Mouse (Mus musculus) lung, adult 2 months (tissue): Measurements from ENCODE around the gene Rgcc. TPM values are rescaled to one million over a fixed set of nuclear protein-coding genes. Genes with fewer than 3 reads are reported as not detected.

Experiments used
- DNase-seq: peaks from one replicate; pipeline ENCODE4 v3.0.0; 2022
- H3K4me1 ChIP-seq: fragments of 200-500 bp; 2 replicates; pipeline ENCODE4 v1.6.1; 2011; ENCODE audit warnings: low read length; ENCODE audit not compliant: control insufficient read depth, insufficient read depth
- H3K4me3 ChIP-seq: fragments of 200-500 bp; replicated peaks from 2 replicates; pipeline ENCODE3; 2011; ENCODE audit warnings: low read depth, mild to moderate bottlenecking, control low read depth, low read length; ENCODE audit errors: extremely low read depth
- CTCF ChIP-seq: fragments of 200-500 bp; IDR thresholded peaks from 2 replicates; pipeline ENCODE4 v1.5.1; 2011; ENCODE audit warnings: mild to moderate bottlenecking, low read length, control low read depth; ENCODE audit not compliant: insufficient read depth
- POLR2A ChIP-seq: fragments of 200-500 bp; IDR thresholded peaks from 2 replicates; pipeline ENCODE4 v1.6.1; 2011; ENCODE audit warnings: low read depth, mild to moderate bottlenecking, control low read depth, low read length, borderline replicate concordance; ENCODE audit errors: extremely low read depth
- WGBS: fragments of 180-500 bp; shearing (Covaris S2); methylation state at CpG from one replicate; pipeline ENCODE4 v1.1.7; 2018; 5-methylcytosine and 5-hydroxymethylcytosine counted together
- polyA plus RNA-seq: library from polyadenylated mRNA; depleted of rRNA; stranded (reverse); fragments of >200 nt; gene quantifications from 2 replicates; pipeline ENCODE4 v1.2.3, GENCODE M21; 2012

Gene Rgcc
- polyA plus RNA-seq, 1 experiment: 279 TPM

DNA sequence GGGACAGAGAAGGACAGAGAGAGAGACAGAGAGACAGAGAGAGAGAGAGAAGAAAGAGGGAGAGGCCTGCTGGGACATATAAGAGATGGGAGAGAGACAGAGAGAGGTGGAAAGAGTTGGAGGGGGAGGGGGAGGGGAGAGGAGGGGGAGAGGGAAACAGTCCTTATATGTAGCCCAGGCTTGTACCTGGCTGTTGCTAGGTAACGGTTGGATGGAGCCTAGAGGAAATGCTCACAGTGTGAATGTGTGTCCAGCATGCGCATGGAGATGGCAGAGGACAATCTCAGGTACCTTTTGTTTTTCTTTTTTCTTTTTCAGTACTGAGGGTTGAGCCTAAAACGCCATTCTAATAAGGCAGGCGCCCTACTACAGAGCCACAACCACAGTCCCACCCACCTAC is 16.8 kb downstream of the Rgcc start:
- TF ChIP-seq CTCF (no peak), POLR2A (no peak)
- 83% methylated on average over 4 of the region's 4 CpGs for WGBS
- H3K4me1 ChIP-seq: peaks cover 4% of the 10 kb centered on the region
- H3K4me3 ChIP-seq: no peak overlapping the region
- no peak for DNase-seq

DNA sequence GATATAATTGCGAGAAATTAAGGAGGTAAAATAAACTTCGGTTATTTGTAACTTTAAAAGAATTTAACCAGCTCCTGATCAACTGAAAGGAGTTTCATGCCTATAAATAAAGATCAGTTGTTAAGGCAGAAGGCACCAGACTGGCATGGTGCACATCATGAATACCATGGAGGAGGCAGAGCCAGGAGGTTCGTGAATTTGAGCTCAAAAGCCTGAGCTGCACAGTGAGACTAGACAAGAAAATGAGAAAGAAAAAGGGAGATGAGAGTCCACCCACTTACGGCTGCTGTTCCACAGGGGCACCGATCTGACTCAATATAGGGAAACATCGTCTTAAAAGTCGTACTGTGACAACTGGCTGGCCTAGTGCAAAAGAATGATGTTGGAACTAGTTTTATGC is 17.5 kb downstream of the Rgcc start:
- no peak overlapping the region for H3K4me3 ChIP-seq
- 95% methylated on average over 7 of the region's 7 CpGs for WGBS

DNA sequence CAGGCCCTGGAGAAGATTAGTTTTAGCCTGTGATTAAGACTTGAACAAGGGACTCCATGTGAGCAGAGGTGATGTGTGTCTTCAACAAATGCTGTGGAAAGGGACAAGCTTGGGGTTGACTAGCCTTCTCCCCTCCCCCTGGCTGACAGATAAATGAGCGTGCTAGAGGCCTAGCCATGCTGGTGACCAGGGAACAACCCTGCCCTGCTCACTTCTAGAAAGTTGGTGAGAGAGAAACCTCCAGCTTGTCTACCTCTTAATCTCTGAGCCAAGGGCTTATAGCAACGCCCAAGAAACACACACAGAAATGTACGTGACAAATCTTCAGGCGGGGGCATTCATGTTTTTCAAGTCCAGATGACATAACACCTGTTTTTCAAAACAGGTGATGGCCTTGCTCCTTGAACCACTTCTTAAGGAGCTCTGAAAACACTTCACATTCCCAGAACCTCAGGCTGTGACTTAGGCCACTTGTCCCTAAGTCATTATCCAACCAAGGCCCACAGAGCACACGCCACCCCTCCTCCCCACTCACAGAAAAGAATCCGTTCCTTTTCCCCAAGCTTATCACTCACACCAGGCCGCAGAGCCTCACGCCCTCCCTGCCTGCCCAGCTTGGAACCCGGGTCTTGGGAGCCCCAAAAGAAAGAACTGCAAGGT is 19.4 kb downstream of the Rgcc start:
- 72% methylated on average over 9 of the region's 9 CpGs for WGBS
- DNase-seq: peak; percentile 54
- Histone ChIP-seq H3K4me3 (no peak overlapping the region), H3K4me1 (peaks cover 9% of the 10 kb centered on the region)
- TF ChIP-seq POLR2A: peak; percentile 56; the same call in 1 of the 2 replicates
- TF ChIP-seq CTCF: no peak

More for the DNA sequence above, 17.5 kb downstream of the Rgcc start:
- TF ChIP-seq CTCF (no peak), POLR2A (no peak)
- H3K4me1 ChIP-seq: peaks cover 6% of the 10 kb centered on the region
- DNase-seq: no peak

DNA sequence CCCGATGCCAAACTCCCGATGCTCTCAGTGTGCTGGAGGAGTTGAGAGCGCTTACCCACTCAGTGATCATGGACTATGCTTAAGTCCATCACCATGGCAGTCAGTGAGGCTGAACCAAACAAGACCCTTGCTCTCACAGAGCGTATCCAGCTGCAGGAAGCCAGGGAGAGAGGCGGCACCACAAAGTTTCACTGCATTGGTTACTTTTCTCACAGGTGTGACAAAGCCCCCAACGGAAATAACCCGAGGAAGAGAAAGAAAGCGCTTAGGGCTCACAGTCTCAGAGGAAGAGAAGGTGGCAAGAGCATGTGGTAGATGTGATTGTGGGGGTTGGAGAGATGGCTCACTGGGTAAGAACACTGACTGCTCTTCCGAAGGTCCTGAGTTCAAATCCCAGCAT is 21.0 kb downstream of the Rgcc start:
- no peak for TF ChIP-seq POLR2A
- TF ChIP-seq CTCF: no peak
- DNase-seq: no peak
- WGBS: 82% methylated on average over 9 of the region's 9 CpGs
- Histone ChIP-seq H3K4me3 (no peak overlapping the region), H3K4me1 (peaks cover 11% of the 10 kb centered on the region)

DNA sequence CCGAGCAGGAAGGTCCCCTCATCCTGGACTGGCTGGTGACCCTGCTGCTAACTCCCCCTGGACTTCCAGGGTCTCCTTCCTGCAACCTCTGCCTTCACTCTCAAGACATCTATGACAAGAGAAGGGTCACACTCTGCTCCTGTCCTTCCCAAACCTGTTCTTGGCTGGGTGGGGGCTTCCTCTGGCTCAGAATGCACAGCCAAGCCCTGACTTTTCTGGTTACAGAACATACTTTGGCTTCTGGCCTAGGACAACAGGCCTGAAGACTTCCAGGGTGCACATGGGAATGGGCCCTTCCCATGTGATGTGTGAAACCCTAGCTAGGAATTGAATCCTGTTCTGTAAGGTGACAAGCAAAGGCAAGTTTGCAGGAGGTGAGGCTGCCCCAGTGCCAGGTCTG is 22.0 kb downstream of the Rgcc start:
- peaks cover 11% of the 10 kb centered on the region for H3K4me1 ChIP-seq
- no peak overlapping the region for H3K4me3 ChIP-seq
- TF ChIP-seq CTCF (no peak), POLR2A (no peak)
- 90% methylated on average over 1 of the region's 1 CpGs for WGBS
- no peak for DNase-seq

DNA sequence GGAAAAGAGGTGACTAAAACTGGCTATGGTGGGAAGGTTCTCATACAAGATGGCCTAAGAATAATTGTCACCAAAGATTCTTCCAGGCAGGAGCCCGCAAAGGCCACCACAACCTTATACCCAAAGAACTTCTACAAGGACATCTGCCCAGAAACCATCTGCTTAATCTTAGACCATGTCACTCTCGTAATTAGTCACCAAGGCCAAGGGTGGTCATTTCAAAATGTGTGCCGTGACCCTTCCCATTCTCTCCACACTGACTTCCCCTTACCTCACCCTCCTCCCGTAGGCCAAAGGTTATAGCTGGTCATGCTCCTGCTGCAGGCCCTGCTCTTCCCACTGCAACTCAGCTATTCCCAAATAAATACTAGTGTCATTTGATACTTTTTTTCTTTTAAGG is 22.5 kb downstream of the Rgcc start:
- no peak overlapping the region for H3K4me3 ChIP-seq
- WGBS: 84% methylated on average over 4 of the region's 4 CpGs
- TF ChIP-seq POLR2A: no peak
- no peak for TF ChIP-seq CTCF
- no peak for DNase-seq
- peaks cover 11% of the 10 kb centered on the region for H3K4me1 ChIP-seq

DNA sequence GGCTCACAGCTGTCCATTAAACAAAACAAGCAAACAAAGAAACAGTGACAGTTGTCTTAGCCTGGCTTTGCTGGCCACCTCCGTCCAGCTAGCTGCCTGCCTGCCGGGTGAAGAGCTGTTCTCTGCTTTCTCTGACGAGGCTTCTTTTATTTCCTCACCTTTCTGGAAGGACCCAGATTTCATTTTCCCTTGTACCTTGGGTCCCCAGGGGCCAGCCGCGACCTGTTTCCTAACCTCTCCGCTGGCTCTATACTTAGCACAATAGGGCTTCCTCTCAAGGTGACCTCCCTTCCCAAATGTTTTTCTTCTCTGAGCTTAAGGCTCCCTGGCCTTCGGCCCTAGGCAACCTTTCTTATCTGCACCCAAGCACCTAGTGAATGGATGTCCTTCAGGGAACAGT is 23.5 kb downstream of the Rgcc start:
- Histone ChIP-seq H3K4me3 (no peak overlapping the region), H3K4me1 (peaks cover 14% of the 10 kb centered on the region)
- no peak for TF ChIP-seq POLR2A
- TF ChIP-seq CTCF: no peak
- no peak for DNase-seq
- WGBS: 42% methylated on average over 7 of the region's 7 CpGs

DNA sequence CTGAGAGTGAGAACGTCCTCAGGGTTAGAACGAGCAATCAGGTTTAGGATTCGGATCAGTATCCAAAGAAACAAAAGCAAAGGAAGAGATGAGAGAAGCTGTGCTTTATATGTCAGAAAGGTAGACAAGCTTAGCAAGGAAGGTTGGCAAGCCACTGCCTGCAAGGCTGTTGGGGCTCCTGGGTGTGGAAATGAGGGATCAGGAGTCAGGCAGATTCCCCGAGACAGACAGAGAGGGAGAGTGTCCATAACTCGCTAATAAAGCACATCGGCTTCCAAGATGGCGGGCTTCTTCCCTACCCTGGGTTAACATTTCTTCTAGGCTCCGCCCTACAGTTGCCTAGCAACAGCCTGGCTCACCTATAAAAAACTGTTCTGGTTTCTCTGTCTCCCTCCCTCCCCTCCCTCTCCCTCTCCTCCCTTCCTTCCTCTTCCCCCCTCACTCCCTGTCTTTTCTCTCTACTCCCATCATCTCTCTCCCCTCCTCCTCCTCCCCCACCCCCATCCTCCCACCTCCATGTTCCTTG is 25.5 kb downstream of the Rgcc start:
- Histone ChIP-seq H3K4me1 (peaks cover 11% of the 10 kb centered on the region), H3K4me3 (no peak overlapping the region)
- WGBS: 87% methylated on average over 8 of the region's 8 CpGs
- no peak for DNase-seq
- TF ChIP-seq POLR2A (no peak), CTCF (no peak)

DNA sequence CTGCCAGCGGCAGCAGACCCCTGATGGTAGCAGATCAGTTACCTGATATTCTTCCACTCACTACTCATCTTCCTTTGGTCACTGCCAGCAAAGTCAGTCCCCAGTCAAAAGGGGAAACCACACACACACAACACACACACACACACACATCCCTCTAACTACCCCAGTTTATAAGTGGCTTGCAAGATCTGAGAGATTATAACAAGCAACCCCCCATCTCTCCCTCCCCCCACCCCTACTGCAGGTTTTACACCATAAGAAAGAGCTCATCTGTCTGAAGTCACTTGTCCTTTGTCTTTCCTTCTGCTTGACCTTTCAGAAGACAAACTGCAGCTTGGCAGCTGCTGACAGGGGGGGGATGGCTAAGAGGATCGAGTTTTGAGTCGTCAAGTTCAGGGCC is 26.0 kb downstream of the Rgcc start:
- 42% methylated on average over 3 of the region's 3 CpGs for WGBS
- Histone ChIP-seq H3K4me3 (no peak overlapping the region), H3K4me1 (peaks cover 11% of the 10 kb centered on the region)
- DNase-seq: no peak
- no peak for TF ChIP-seq POLR2A
- no peak for TF ChIP-seq CTCF
